14 mouse cellular contexts compared by ENCODE assay signal in genomic region chr9:76015971-76016370, GRCm38 (mm10). TPM values are rescaled to one million over a fixed set of nuclear protein-coding genes. Genes with fewer than 3 reads are reported as not detected.
DNase-seq lines count a peak whose midpoint lies in the region; ATAC-seq and TF ChIP-seq lines count a peak whose summit lies in the region.
"Had no signal": no experiment of that assay in that cellular context is flagged by ENCODE, and none has a peak within 500 bp of the region (broad histone marks: within the 10 kb centered on the region; RNA-seq: fewer than 3 reads in every experiment).

No protein-coding gene starts in this region.

- no peak overlapping the region for H3K9ac ChIP-seq in forebrain, embryonic 12.5 days
- H3K9ac ChIP-seq in lung, embryonic 16.5 days (ENCODE audit: low read length), result no peak overlapping the region
- no peak overlapping the region for H3K9ac ChIP-seq in forebrain, embryonic 14.5 days (ENCODE audit: low read length)
- H3K9ac ChIP-seq in midbrain, postnatal 0 days (replicated peaks; ENCODE audit: low read length, poor library complexity, severe bottlenecking), result no peak overlapping the region
- H3K9ac ChIP-seq in liver, postnatal 0 days (replicated peaks), result no peak overlapping the region
- H3K9ac ChIP-seq: embryonic facial prominence, embryonic 12.5 days; liver, embryonic 15.5 days; stomach, embryonic 15.5 days had no signal

- H3K9me3 ChIP-seq in forebrain, embryonic 12.5 days, result no peaks in the 10 kb centered on the region
- H3K9me3 ChIP-seq in forebrain, embryonic 10.5 days, result no peaks in the 10 kb centered on the region
- H3K9me3 ChIP-seq in lung, embryonic 16.5 days (ENCODE audit: control insufficient read depth, low read length), result no peaks in the 10 kb centered on the region
- no peaks in the 10 kb centered on the region for H3K9me3 ChIP-seq in forebrain, embryonic 14.5 days (replicated peaks; ENCODE audit: control insufficient read depth, low read length)
- H3K9me3 ChIP-seq in midbrain, postnatal 0 days (ENCODE audit: low read length), result no peaks in the 10 kb centered on the region
- no peaks in the 10 kb centered on the region for H3K9me3 ChIP-seq in liver, postnatal 0 days (ENCODE audit: low read length)
- H3K9me3 ChIP-seq: embryonic facial prominence, embryonic 12.5 days; liver, embryonic 15.5 days; stomach, embryonic 15.5 days had no signal

- TF ChIP-seq EP300 in liver, postnatal 0 days (IDR thresholded peaks at IDR 0.05; ENCODE audit: low read depth), result no peak

- 0 out of 2 replicates have a peak, but pooled peaks cover 3% of the 10 kb centered on the region for H3K27me3 ChIP-seq in forebrain, embryonic 12.5 days
- peaks cover 8% of the 10 kb centered on the region; the same call in 1 of the 2 replicates for H3K27me3 ChIP-seq in forebrain, embryonic 10.5 days (ENCODE audit: poor library complexity, severe bottlenecking)
- H3K27me3 ChIP-seq in lung, embryonic 16.5 days (ENCODE audit: control insufficient read depth, insufficient read depth, low read depth, low read length), result no peaks in the 10 kb centered on the region
- H3K27me3 ChIP-seq in forebrain, embryonic 14.5 days (replicated peaks; ENCODE audit: control insufficient read depth, insufficient read depth, low read length), result no peaks in the 10 kb centered on the region
- H3K27me3 ChIP-seq in midbrain, postnatal 0 days (ENCODE audit: insufficient read depth, low read length), result no peaks in the 10 kb centered on the region
- H3K27me3 ChIP-seq in liver, postnatal 0 days (ENCODE audit: insufficient read depth, low read length), result no peaks in the 10 kb centered on the region
- H3K27me3 ChIP-seq: embryonic facial prominence, embryonic 12.5 days; stomach, embryonic 15.5 days had no signal

- ATAC-seq in forebrain, embryonic 12.5 days (ENCODE audit: low FRiP score), result no peak
- ATAC-seq in lung, embryonic 16.5 days (ENCODE audit: low read depth), result no peak
- peak; percentile 16; the same call in 1 of the 2 replicates for ATAC-seq in forebrain, embryonic 14.5 days
- no peak for ATAC-seq in midbrain, postnatal 0 days (ENCODE audit: low FRiP score)
- ATAC-seq in liver, postnatal 0 days, result no peak

- H3K4me2 ChIP-seq in forebrain, embryonic 12.5 days, result peak overlapping the region; percentile 15; the same call in 1 of the 2 replicates
- H3K4me2 ChIP-seq in lung, embryonic 16.5 days (ENCODE audit: low read depth, low read length), result peak overlapping the region; percentile 18
- H3K4me2 ChIP-seq in forebrain, embryonic 14.5 days (ENCODE audit: low read length), result peak overlapping the region; percentile 77; the same call in 1 of the 2 replicates
- 0 out of 2 replicates have a peak overlapping the region, but pooled peaks have one; percentile 93 for H3K4me2 ChIP-seq in midbrain, postnatal 0 days (ENCODE audit: low read depth, low read length, poor library complexity, severe bottlenecking)
- no peak overlapping the region for H3K4me2 ChIP-seq in liver, postnatal 0 days (ENCODE audit: low read depth, low read length)

- no peak for DNase-seq in forebrain, embryonic 10.5 days (ENCODE audit: extremely low spot score, low spot score)
- no peak for DNase-seq in lung, postnatal 10 days
- DNase-seq in forebrain, embryonic 14.5 days (ENCODE audit: low spot score), result peak; percentile 72
- no peak for DNase-seq in midbrain, postnatal 0 days (ENCODE audit: low spot score)
- no peak for DNase-seq in liver, postnatal 0 days
- DNase-seq in spleen, postnatal 36 days (ENCODE audit: low spot score in 2 of 2), result no peak
- DNase-seq: adrenal gland, postnatal 14 days; kidney, postnatal 10 days; thymus, postnatal 25 days had no signal

- no peak for TF ChIP-seq CTCF in midbrain, postnatal 0 days (IDR thresholded peaks at IDR 0.05)
- TF ChIP-seq CTCF in liver, postnatal 0 days (IDR thresholded peaks at IDR 0.05; ENCODE audit: low read depth), result no peak

- H3K27ac ChIP-seq in forebrain, embryonic 12.5 days, result no peak overlapping the region
- no peak overlapping the region for H3K27ac ChIP-seq in forebrain, embryonic 10.5 days
- H3K27ac ChIP-seq in lung, embryonic 16.5 days (ENCODE audit: low read length), result no peak overlapping the region
- H3K27ac ChIP-seq in forebrain, embryonic 14.5 days (ENCODE audit: low read depth, low read length), result no peak overlapping the region
- 0 out of 2 replicates have a peak overlapping the region, but pooled peaks have one; percentile 95 for H3K27ac ChIP-seq in midbrain, postnatal 0 days (ENCODE audit: low read depth, low read length)
- no peak overlapping the region for H3K27ac ChIP-seq in liver, postnatal 0 days (ENCODE audit: low read depth)
- H3K27ac ChIP-seq: embryonic facial prominence, embryonic 12.5 days; liver, embryonic 15.5 days; stomach, embryonic 15.5 days had no signal

- peaks cover 3% of the 10 kb centered on the region for H3K4me1 ChIP-seq in forebrain, embryonic 12.5 days
- peaks cover 13% of the 10 kb centered on the region for H3K4me1 ChIP-seq in forebrain, embryonic 10.5 days
- peaks cover 17% of the 10 kb centered on the region; the same call in 1 of the 2 replicates for H3K4me1 ChIP-seq in lung, embryonic 16.5 days (replicated peaks; ENCODE audit: control insufficient read depth, insufficient read depth, low read length)
- H3K4me1 ChIP-seq in forebrain, embryonic 14.5 days (ENCODE audit: control insufficient read depth, insufficient read depth, low read length), result no peaks in the 10 kb centered on the region
- 0 out of 2 replicates have a peak, but pooled peaks cover 6% of the 10 kb centered on the region for H3K4me1 ChIP-seq in midbrain, postnatal 0 days (ENCODE audit: insufficient read depth, low read length)
- peaks cover 8% of the 10 kb centered on the region; the same call in 1 of the 2 replicates for H3K4me1 ChIP-seq in liver, postnatal 0 days (ENCODE audit: insufficient read depth)
- H3K4me1 ChIP-seq: embryonic facial prominence, embryonic 12.5 days had no signal

- no peak overlapping the region for H3K4me3 ChIP-seq in forebrain, embryonic 12.5 days (replicated peaks)
- H3K4me3 ChIP-seq in forebrain, embryonic 10.5 days, result no peak overlapping the region
- H3K4me3 ChIP-seq in lung, embryonic 16.5 days (ENCODE audit: low read length), result no peak overlapping the region
- H3K4me3 ChIP-seq in forebrain, embryonic 14.5 days (ENCODE audit: low read depth, low read length), result no peak overlapping the region
- no peak overlapping the region for H3K4me3 ChIP-seq in midbrain, postnatal 0 days (ENCODE audit: low read depth, low read length)
- no peak overlapping the region for H3K4me3 ChIP-seq in liver, postnatal 0 days (ENCODE audit: low read depth, low read length)

- H3K36me3 ChIP-seq in forebrain, embryonic 12.5 days (replicated peaks), result no peaks in the 10 kb centered on the region
- H3K36me3 ChIP-seq in forebrain, embryonic 10.5 days (replicated peaks), result no peaks in the 10 kb centered on the region
- H3K36me3 ChIP-seq in lung, embryonic 16.5 days (ENCODE audit: control insufficient read depth, insufficient read depth, low read length), result no peaks in the 10 kb centered on the region
- no peaks in the 10 kb centered on the region for H3K36me3 ChIP-seq in forebrain, embryonic 14.5 days (ENCODE audit: control insufficient read depth, insufficient read depth, low read length)
- H3K36me3 ChIP-seq in midbrain, postnatal 0 days (ENCODE audit: insufficient read depth, low read length), result no peaks in the 10 kb centered on the region
- H3K36me3 ChIP-seq in liver, postnatal 0 days (replicated peaks; ENCODE audit: insufficient read depth, low read length), result no peaks in the 10 kb centered on the region
- H3K36me3 ChIP-seq: embryonic facial prominence, embryonic 12.5 days; liver, embryonic 15.5 days; stomach, embryonic 15.5 days had no signal

- WGBS in forebrain, embryonic 12.5 days, result 92% methylated on average over 5 of the region's 5 CpGs
- WGBS in forebrain, embryonic 10.5 days, result 96% methylated on average over 5 of the region's 5 CpGs
- WGBS in lung, embryonic 16.5 days, result 89% methylated on average over 5 of the region's 5 CpGs
- WGBS in forebrain, embryonic 14.5 days, result 58% methylated on average over 5 of the region's 5 CpGs
- WGBS in midbrain, postnatal 0 days, result 91% methylated on average over 5 of the region's 5 CpGs
- 80% methylated on average over 5 of the region's 5 CpGs for WGBS in liver, postnatal 0 days (ENCODE audit: insufficient replicate concordance)

RNA-seq across cellular contexts. Expression of gene Hmgcll1, which starts 1.3 kb away (rescaled TPM):
- polyA plus RNA-seq in forebrain, embryonic 12.5 days (2016; fragmentation: Nextera tagmentation; extraction: Ambion mirVana), result 13.1 and 14.4 TPM in 2 replicates
- 3.7 and 5.2 TPM in 2 replicates for polyA plus RNA-seq in forebrain, embryonic 10.5 days (2016; fragmentation: Nextera tagmentation; extraction: Ambion mirVana)
- polyA plus RNA-seq in lung, embryonic 16.5 days (2015; fragmentation: Nextera tagmentation; extraction: Ambion mirVana), result 10.5 and 10.8 TPM in 2 replicates
- polyA plus RNA-seq in forebrain, embryonic 14.5 days (2014; fragmentation: Nextera tagmentation; extraction: Ambion mirVana), result 17.2 and 21.5 TPM in 2 replicates
- total RNA-seq in midbrain, postnatal 0 days (2014; rRNA removed), result 29.8 and 32.4 TPM in 2 replicates
- 16.8 and 18.9 TPM in 2 replicates for polyA plus RNA-seq in midbrain, postnatal 0 days (2015; fragmentation: Nextera tagmentation; extraction: Ambion mirVana)
- polyA plus RNA-seq in liver, postnatal 0 days (2015; fragmentation: Nextera tagmentation; extraction: Ambion mirVana), result 0.32 and 0.35 TPM in 2 replicates
